Mouse (Mus musculus) c-Kit-positive CD71-positive TER-119-negative erythroid progenitor cells, embryonic 14.5 days (primary cell): ENCODE data around the gene Wdr95.

Source experiments
- DNase-seq: peaks from one replicate; pipeline ENCODE4 v3.0.0-alpha.2; 2013; ENCODE audit warnings: low read depth

Gene Wdr95

GRCm38 (mm10) chr5:149582642-149583262, 54.3 kb downstream of the Wdr95 start:
- no peak for DNase-seq

- DNase-seq: no peak
These were observed 55.0 kb downstream of the Wdr95 start for GRCm38 (mm10) chr5:149583507-149583906.

GRCm38 (mm10) chr5:149584154-149584655, 55.7 kb downstream of the Wdr95 start:
- no peak for DNase-seq

- no peak for DNase-seq
These were observed 56.8 kb downstream of the Wdr95 start for GRCm38 (mm10) chr5:149585231-149585630.

- DNase-seq: no peak
These were observed 57.4 kb downstream of the Wdr95 start for GRCm38 (mm10) chr5:149585910-149586309.

- no peak for DNase-seq
These were observed 58.9 kb downstream of the Wdr95 start for GRCm38 (mm10) chr5:149587327-149587895.

GRCm38 (mm10) chr5:149588814-149589534, 60.5 kb downstream of the Wdr95 start:
- no peak for DNase-seq

GRCm38 (mm10) chr5:149589932-149590331, 61.5 kb downstream of the Wdr95 start:
- no peak for DNase-seq

- DNase-seq: no peak
These were observed 65.7 kb downstream of the Wdr95 start for GRCm38 (mm10) chr5:149594215-149594614.

GRCm38 (mm10) chr5:149597351-149597750, 68.9 kb downstream of the Wdr95 start:
- no peak for DNase-seq

GRCm38 (mm10) chr5:149601996-149602395, 73.5 kb downstream of the Wdr95 start:
- no peak for DNase-seq

GRCm38 (mm10) chr5:149603241-149603640, 74.8 kb downstream of the Wdr95 start:
- DNase-seq: no peak

- no peak for DNase-seq
These were observed 78.7 kb downstream of the Wdr95 start for GRCm38 (mm10) chr5:149607083-149607720.

- no peak for DNase-seq
These were observed 83.1 kb downstream of the Wdr95 start for GRCm38 (mm10) chr5:149611476-149612164.

GRCm38 (mm10) chr5:149612165-149612518, 83.7 kb downstream of the Wdr95 start:
- no peak for DNase-seq

GRCm38 (mm10) chr5:149612740-149613139, 84.3 kb downstream of the Wdr95 start:
- no peak for DNase-seq

GRCm38 (mm10) chr5:149616138-149616537, 87.7 kb downstream of the Wdr95 start:
- no peak for DNase-seq

- no peak for DNase-seq
These were observed 88.3 kb downstream of the Wdr95 start for GRCm38 (mm10) chr5:149616817-149617216.

GRCm38 (mm10) chr5:149617776-149618425, 89.4 kb downstream of the Wdr95 start:
- no peak for DNase-seq

- DNase-seq: no peak
These were observed 93.7 kb downstream of the Wdr95 start for GRCm38 (mm10) chr5:149622152-149622551.

- DNase-seq: no peak
These were observed 94.2 kb downstream of the Wdr95 start for GRCm38 (mm10) chr5:149622644-149623043.
